Mouse (Mus musculus) E14TG2a.4 (cell line): ENCODE data around the gene Chrnb2.

Experiments
- H3K27me3 ChIP-seq: 2 replicates; pipeline ENCODE4 v1.6.1; 2014; ENCODE audit warnings: low read length, control low read depth; ENCODE audit not compliant: insufficient read depth
- H3K36me3 ChIP-seq: 2 replicates; pipeline ENCODE4 v1.6.1; 2014; ENCODE audit warnings: low read length, control low read depth; ENCODE audit not compliant: insufficient read depth
- H3K4me1 ChIP-seq: replicated peaks from 2 replicates; pipeline ENCODE4 v1.6.1; 2014; ENCODE audit warnings: low read depth, low read length, control low read depth
- H3K4me3 ChIP-seq: replicated peaks from 2 replicates; pipeline ENCODE4 v1.5.1; 2014; ENCODE audit warnings: mild to moderate bottlenecking, low read length
- H3K9me3 ChIP-seq: 2 replicates; pipeline ENCODE4 v1.6.1; 2014; ENCODE audit warnings: low read length, control low read depth
- CTCF ChIP-seq: conservative IDR thresholded peaks from 2 replicates; pipeline ENCODE4 v1.5.1; 2014; ENCODE audit warnings: low read length
- NANOG ChIP-seq: IDR thresholded peaks from 2 replicates; pipeline ENCODE4 v1.6.1; 2014; ENCODE audit warnings: borderline replicate concordance, low read length, mixed read lengths
- POU5F1 ChIP-seq: IDR thresholded peaks from 2 replicates; pipeline ENCODE4 v1.6.1; 2014; ENCODE audit warnings: low read length, borderline replicate concordance

Gene Chrnb2

DNA sequence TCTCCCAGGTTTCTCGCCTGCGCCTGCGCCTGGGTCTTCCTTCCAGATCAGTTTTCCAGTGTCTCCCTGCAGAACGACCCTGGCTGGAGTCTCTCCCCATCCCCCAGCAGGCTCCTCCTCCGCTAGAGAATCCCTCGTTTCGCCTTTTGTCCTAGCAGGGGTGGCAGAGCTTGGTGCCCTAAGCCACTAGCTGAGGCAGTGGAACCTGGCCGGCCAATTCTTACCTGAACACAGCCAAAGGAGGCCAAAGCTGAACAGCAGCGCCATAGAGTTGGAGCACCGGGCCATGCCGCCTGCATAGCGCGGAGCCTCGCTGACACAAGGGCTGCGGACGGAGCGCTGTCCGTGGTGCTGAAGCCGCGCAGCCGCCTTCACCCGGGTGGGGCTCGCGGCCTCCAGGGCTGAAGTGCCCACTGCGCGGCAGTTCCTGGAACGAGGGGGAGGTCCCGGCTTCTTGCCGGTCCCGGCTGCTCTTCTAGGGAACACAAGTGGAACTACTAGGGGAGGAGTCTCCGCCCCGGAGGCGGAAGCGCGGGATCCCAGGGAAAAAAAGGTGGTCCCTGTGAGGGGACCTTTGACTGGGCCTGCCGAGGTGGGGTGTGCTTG is at the start of gene Chrnb2:
Gene Chrnb2 (minus strand): TSS at position 514 of the 606 bp plus-strand sequence.
- H3K4me3 ChIP-seq, result peak within 1 kb of the TSS; percentile 75
- no peaks in the 10 kb centered on the region for H3K9me3 ChIP-seq
- no peak for TF ChIP-seq POU5F1
- TF ChIP-seq CTCF, result no peak
- no peak for TF ChIP-seq NANOG
- H3K36me3 ChIP-seq, result peaks cover 3% of the 10 kb centered on the region; the same call in 1 of the 2 replicates
- peaks cover 71% of the 10 kb centered on the region for H3K27me3 ChIP-seq
- H3K4me1 ChIP-seq, result peaks cover 37% of the 10 kb centered on the region

DNA sequence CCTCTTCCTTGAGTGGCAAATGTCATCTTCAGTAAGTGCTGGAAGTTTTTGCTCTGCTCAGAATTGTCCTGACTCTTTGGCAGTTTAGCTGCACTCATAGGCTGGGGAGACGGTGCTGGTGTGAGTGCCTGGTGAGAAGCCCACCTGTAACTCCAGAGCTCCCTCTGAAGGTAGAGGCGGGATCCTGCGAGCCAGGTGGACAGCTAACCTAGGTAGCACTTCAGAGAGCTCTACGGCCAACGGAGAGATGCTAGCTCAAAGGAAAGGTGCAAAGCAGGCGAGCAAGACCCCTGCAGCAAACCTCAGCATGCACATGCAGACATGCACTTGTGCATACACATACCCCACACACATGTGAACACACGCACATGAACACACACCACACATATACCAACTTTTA is 49.6 kb upstream of the Chrnb2 start:
- Histone ChIP-seq H3K9me3 (no peaks in the 10 kb centered on the region), H3K4me1 (peaks cover 14% of the 10 kb centered on the region), H3K27me3 (peaks cover 1% of the 10 kb centered on the region; the same call in 1 of the 2 replicates), H3K36me3 (no peaks in the 10 kb centered on the region), H3K4me3 (no peak overlapping the region)
- TF ChIP-seq NANOG, result no peak
- peak; percentile 37 for TF ChIP-seq CTCF

GRCm38 (mm10) chr3:89812166-89812565 is 47.7 kb upstream of the Chrnb2 start:
- H3K36me3 ChIP-seq, result no peaks in the 10 kb centered on the region
- no peak overlapping the region for H3K4me3 ChIP-seq
- no peaks in the 10 kb centered on the region for H3K9me3 ChIP-seq
- H3K4me1 ChIP-seq, result peaks cover 21% of the 10 kb centered on the region
- TF ChIP-seq NANOG (no peak), CTCF (no peak), POU5F1 (no peak)
- H3K27me3 ChIP-seq, result no peaks in the 10 kb centered on the region

- no peaks in the 10 kb centered on the region for H3K27me3 ChIP-seq
- TF ChIP-seq NANOG (no peak), CTCF (peak; percentile 53), POU5F1 (no peak)
- H3K36me3 ChIP-seq, result no peaks in the 10 kb centered on the region
- peaks cover 32% of the 10 kb centered on the region for H3K4me1 ChIP-seq
- H3K9me3 ChIP-seq, result no peaks in the 10 kb centered on the region
- no peak overlapping the region for H3K4me3 ChIP-seq
Measured at GRCm38 (mm10) chr3:89810841-89811240, 46.4 kb upstream of the Chrnb2 start.

- Histone ChIP-seq H3K27me3 (no peaks in the 10 kb centered on the region), H3K4me1 (peaks cover 53% of the 10 kb centered on the region), H3K4me3 (peak overlapping the region; percentile 37), H3K9me3 (no peaks in the 10 kb centered on the region), H3K36me3 (no peaks in the 10 kb centered on the region)
- no peak for TF ChIP-seq CTCF
- TF ChIP-seq NANOG, result no peak
- TF ChIP-seq POU5F1, result no peak
Measured at GRCm38 (mm10) chr3:89808638-89809037, 44.2 kb upstream of the Chrnb2 start.

- Histone ChIP-seq H3K4me1 (peaks cover 61% of the 10 kb centered on the region), H3K4me3 (no peak overlapping the region), H3K27me3 (no peaks in the 10 kb centered on the region), H3K36me3 (no peaks in the 10 kb centered on the region), H3K9me3 (no peaks in the 10 kb centered on the region)
- TF ChIP-seq POU5F1 (no peak), CTCF (no peak), NANOG (no peak)
Measured at GRCm38 (mm10) chr3:89807881-89808280, 43.4 kb upstream of the Chrnb2 start.

- Histone ChIP-seq H3K9me3 (no peaks in the 10 kb centered on the region), H3K4me3 (no peak overlapping the region), H3K36me3 (no peaks in the 10 kb centered on the region), H3K4me1 (peaks cover 68% of the 10 kb centered on the region), H3K27me3 (no peaks in the 10 kb centered on the region)
- TF ChIP-seq CTCF (no peak), POU5F1 (no peak)
Measured at GRCm38 (mm10) chr3:89807171-89807570, 42.7 kb upstream of the Chrnb2 start.

GRCm38 (mm10) chr3:89806751-89807150 is 42.3 kb upstream of the Chrnb2 start:
- Histone ChIP-seq H3K9me3 (no peaks in the 10 kb centered on the region), H3K4me3 (no peak overlapping the region), H3K27me3 (no peaks in the 10 kb centered on the region), H3K36me3 (no peaks in the 10 kb centered on the region), H3K4me1 (peaks cover 72% of the 10 kb centered on the region)
- TF ChIP-seq POU5F1, result no peak
- peak; percentile 72 for TF ChIP-seq CTCF
- no peak for TF ChIP-seq NANOG

- Histone ChIP-seq H3K27me3 (no peaks in the 10 kb centered on the region), H3K36me3 (no peaks in the 10 kb centered on the region), H3K4me3 (no peak overlapping the region), H3K9me3 (no peaks in the 10 kb centered on the region), H3K4me1 (peaks cover 83% of the 10 kb centered on the region)
- TF ChIP-seq CTCF (no peak), POU5F1 (no peak), NANOG (no peak)
Measured at GRCm38 (mm10) chr3:89805179-89805578, 40.7 kb upstream of the Chrnb2 start.
